In genomic region chr2:18355293-18355692, GRCm38 (mm10) we compare ENCODE assay signal across 13 mouse cellular contexts. TPM values are rescaled to one million over a fixed set of nuclear protein-coding genes. Genes with fewer than 3 reads are reported as not detected.
DNase-seq lines count a peak whose midpoint lies in the region; ATAC-seq and TF ChIP-seq lines count a peak whose summit lies in the region.
"Had no signal": no experiment of that assay in that cellular context is flagged by ENCODE, and none has a peak within 500 bp of the region (broad histone marks: within the 10 kb centered on the region; RNA-seq: fewer than 3 reads in every experiment).

No protein-coding gene starts in this region.

- dilution Hi-C loops in CH12.LX (cut with MboI; ENCODE audit: extremely low pct_ligation_motif_present, extremely low pct_unique_long_range_greater_than_20kb, low sequenced_read_pairs): no loop called here

- no peak for TF ChIP-seq CTCF in CH12.LX (conservative IDR thresholded peaks at IDR 0.05 in 1 of 2, IDR thresholded peaks at IDR 0.05 in 1 of 2; ENCODE audit: low read depth in 2 of 2, low read length in 2 of 2)

- TF ChIP-seq EP300 in CH12.LX (IDR thresholded peaks at IDR 0.05; ENCODE audit: low read length): no peak

- no peaks in the 10 kb centered on the region for H3K9me3 ChIP-seq in heart, embryonic 11.5 days (replicated peaks; ENCODE audit: control insufficient read depth, low read length)
- H3K9me3 ChIP-seq in CH12.LX (replicated peaks; ENCODE audit: low read length): peaks cover 14% of the 10 kb centered on the region
- H3K9me3 ChIP-seq: heart, embryonic 15.5 days had no signal

- ATAC-seq in heart, embryonic 11.5 days (replicated peaks; ENCODE audit: insufficient number of reproducible peaks, low FRiP score, low TSS enrichment): no peak
- ATAC-seq: liver, postnatal 0 days had no signal

- no peak overlapping the region for H3K27ac ChIP-seq in heart, embryonic 11.5 days (ENCODE audit: low read depth, low read length)
- no peak overlapping the region for H3K27ac ChIP-seq in CH12.LX (ENCODE audit: insufficient read depth, low read depth)
- H3K27ac ChIP-seq: heart, embryonic 15.5 days had no signal

- H3K4me1 ChIP-seq in heart, embryonic 11.5 days (ENCODE audit: control insufficient read depth, insufficient read depth, low read length): no peaks in the 10 kb centered on the region
- no peaks in the 10 kb centered on the region for H3K4me1 ChIP-seq in CH12.LX (ENCODE audit: control insufficient read depth in 1 of 2, insufficient read depth in 2 of 2)
- H3K4me1 ChIP-seq: heart, embryonic 15.5 days had no signal

- in situ Hi-C loops in CH12.LX (cut with MboI; ENCODE audit: low pct_ligation_motif_present, low pct_unique_long_range_greater_than_20kb, low sequenced_read_pairs): loop anchor here (25.0 kb wide), 1 partner anchor 318 kb away; the partner anchor contains the start of genes A930004D18Rik and Skida1

- DNase-seq in heart, adult 11 months: peak; percentile 71
- DNase-seq in layer of hippocampus, adult 9-10 months (ENCODE audit: low spot score): peak; percentile 31
- DNase-seq in layer of hippocampus, adult 9-11 months: no peak
- no peak for DNase-seq in CH12.LX (ENCODE audit: extremely low read depth)
- DNase-seq in brain, embryonic 18.5 days (ENCODE audit: low read depth, low spot score): peak; percentile 8
- DNase-seq in adrenal gland, postnatal 25 days: no peak
- no peak for DNase-seq in right cerebral cortex, postnatal 4 days
- DNase-seq: adrenal gland, postnatal 36 days; cerebellum, adult 2 months; gastrocnemius, postnatal 25 days; liver, postnatal 0 days had no signal

- H3K4me3 ChIP-seq in heart, embryonic 11.5 days (ENCODE audit: low read depth, low read length): no peak overlapping the region
- no peak overlapping the region for H3K4me3 ChIP-seq in CH12.LX (replicated peaks in 1 of 3; ENCODE audit: low read depth in 2 of 3, low read length in 2 of 3, poor library complexity in 1 of 3)
- H3K4me3 ChIP-seq: heart, embryonic 15.5 days had no signal

- H3K79me2 ChIP-seq in CH12.LX (replicated peaks; ENCODE audit: control insufficient read depth, extremely low read depth, insufficient read depth, poor library complexity, severe bottlenecking): no peaks in the 10 kb centered on the region

- no peak overlapping the region for H3K9ac ChIP-seq in heart, embryonic 11.5 days (ENCODE audit: low read depth, low read length)
- H3K9ac ChIP-seq in CH12.LX (ENCODE audit: insufficient read depth, low read depth): no peak overlapping the region
- H3K9ac ChIP-seq: heart, embryonic 15.5 days; liver, postnatal 0 days had no signal

- no peaks in the 10 kb centered on the region for H3K27me3 ChIP-seq in heart, embryonic 11.5 days (ENCODE audit: control insufficient read depth, insufficient read depth, low read length)
- H3K27me3 ChIP-seq in CH12.LX (replicated peaks): no peaks in the 10 kb centered on the region
- H3K27me3 ChIP-seq: heart, embryonic 15.5 days had no signal

- no peak overlapping the region for H3K4me2 ChIP-seq in heart, embryonic 11.5 days
- H3K4me2 ChIP-seq in CH12.LX (ENCODE audit: insufficient read depth, low read depth, poor library complexity, severe bottlenecking): no peak overlapping the region
- H3K4me2 ChIP-seq: heart, embryonic 15.5 days had no signal

- H3K36me3 ChIP-seq in heart, embryonic 11.5 days (ENCODE audit: control insufficient read depth, insufficient read depth, low read length): no peaks in the 10 kb centered on the region
- H3K36me3 ChIP-seq in CH12.LX (replicated peaks in 1 of 2; ENCODE audit: control insufficient read depth in 1 of 2, insufficient read depth in 1 of 2, low read length in 1 of 2): peaks cover 2 to 14% of the 10 kb centered on the region in 2 experiments

- TF ChIP-seq RAD21 in CH12.LX (IDR thresholded peaks at IDR 0.05; ENCODE audit: low read depth, low read length): peak; percentile 5; the same call in 1 of the 2 replicates

- TF ChIP-seq POLR2A in CH12.LX (IDR thresholded peaks at IDR 0.05; ENCODE audit: low read depth, low read length): no peak

TF ChIP-seq in CH12.LX, 34 proteins besides CTCF, POLR2A, EP300 and RAD21:
- TF ChIP-seq ZC3H11A (IDR thresholded peaks at IDR 0.05; ENCODE audit: low read depth, low read length) (no peak), JUN (IDR thresholded peaks at IDR 0.05; ENCODE audit: insufficient read depth, low read depth, low read length) (no peak), ETS1 (conservative IDR thresholded peaks at IDR 0.05; ENCODE audit: low read depth, low read length) (no peak), BHLHE40 (IDR thresholded peaks at IDR 0.05; ENCODE audit: low read depth, low read length) (no peak), POLR2AphosphoS2 (IDR thresholded peaks at IDR 0.05; ENCODE audit: low read depth, low read length) (no peak), MAFK (IDR thresholded peaks at IDR 0.05; ENCODE audit: insufficient replicate concordance, low read length) (no peak), MAX (IDR thresholded peaks at IDR 0.05; ENCODE audit: low read length) (no peak), NRF1 (IDR thresholded peaks at IDR 0.05; ENCODE audit: low read depth, low read length) (no peak), UBTF (IDR thresholded peaks at IDR 0.05; ENCODE audit: low read depth, low read length) (no peak), ELF1 (IDR thresholded peaks at IDR 0.05; ENCODE audit: low read depth, low read length) (no peak), TBP (conservative IDR thresholded peaks at IDR 0.05; ENCODE audit: low read depth, low read length) (no peak), NELFE (IDR thresholded peaks at IDR 0.05; ENCODE audit: low read depth, low read length) (no peak)

RNA-seq across cellular contexts. Expression of gene Dnajc1, which starts 37.3 kb away (rescaled TPM):
- polyA plus RNA-seq in heart, embryonic 11.5 days (2014; fragmentation: Nextera tagmentation; extraction: Ambion mirVana): 17.3 and 22.5 TPM in 2 replicates
- total RNA-seq in CH12.LX (2012; rRNA removed) (16.4 and 17.1 TPM in 2 replicates), CH12.LX (2014; rRNA removed) (13.5 and 14.3 TPM in 2 replicates)
- polyA plus RNA-seq in CH12.LX (2012; ENCODE audit: insufficient read length, low read depth): 32.8 and 32.9 TPM in 2 replicates
- 33.9 and 45.4 TPM in 2 replicates for total RNA-seq in adrenal gland, postnatal 25 days (2021)

Comparison
In these comparisons a context has a peak if more than half of its experiments do, and no peak if none do; other contexts are left out.
1. DNase-seq: peak in heart, adult 11 months (single experiment), layer of hippocampus, adult 9-10 months (single experiment) and brain, embryonic 18.5 days (single experiment); none in layer of hippocampus, adult 9-11 months (single experiment), CH12.LX (single experiment), adrenal gland, postnatal 25 days (single experiment) and right cerebral cortex, postnatal 4 days (single experiment).